Mouse (Mus musculus) stomach, postnatal 0 days (tissue): Measurements from ENCODE around the gene Snx5.

Experiments used
- CTCF ChIP-seq: IDR thresholded peaks from 2 replicates; pipeline ENCODE4 v1.5.1; 2016; ENCODE audit warnings: antibody characterized with exemption, low read depth, mild to moderate bottlenecking, moderate library complexity
- EP300 ChIP-seq: optimal IDR thresholded peaks from 2 replicates; pipeline ENCODE3; 2016; ENCODE audit warnings: antibody characterized with exemption

DNA sequence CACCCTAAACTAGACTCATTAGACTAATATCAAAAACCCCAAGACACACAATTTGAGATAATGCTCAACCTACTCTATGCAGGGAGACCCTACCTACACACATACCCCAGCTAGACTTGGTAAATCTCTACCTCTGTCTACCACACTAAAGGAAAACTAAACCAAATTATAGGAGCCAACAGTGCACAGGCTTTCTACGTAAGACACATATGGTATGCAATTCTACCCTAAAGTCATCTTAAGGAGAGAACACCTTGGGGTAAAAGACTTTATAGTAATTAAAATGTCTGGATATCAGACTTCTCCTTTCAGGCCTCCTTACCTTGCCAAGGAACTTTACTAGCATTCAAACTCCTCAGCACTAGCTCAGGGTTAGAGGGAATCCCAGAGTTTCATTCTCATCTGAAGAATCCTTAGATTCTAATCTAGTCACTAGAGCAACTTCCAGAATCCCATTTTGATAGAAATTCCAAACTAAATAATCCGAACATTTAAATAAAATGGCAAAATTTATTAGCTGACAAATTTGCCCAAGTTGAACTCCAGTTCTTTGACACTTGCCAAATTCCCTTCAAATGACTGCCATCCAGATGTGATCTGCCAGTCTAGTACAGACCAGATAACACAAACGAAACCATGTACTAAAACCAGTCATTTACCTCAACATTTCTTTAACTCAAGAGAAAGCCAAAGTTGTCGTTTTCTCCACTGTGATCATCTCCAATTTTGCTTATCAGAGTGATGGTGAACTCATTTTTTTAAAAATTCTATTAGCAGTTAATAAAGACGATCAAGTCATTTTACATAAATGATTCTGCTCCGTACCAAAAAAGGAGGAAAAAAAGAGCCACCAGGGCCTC is 2.0 kb downstream of the Snx5 start:
- TF ChIP-seq CTCF (no peak), EP300 (no peak)
